Mouse (Mus musculus) lung, embryonic 14.5 days (tissue): ENCODE measurements around the gene Sept3. TPM values are rescaled to one million over a fixed set of nuclear protein-coding genes. Genes with fewer than 3 reads are reported as not detected.
"Not testable (repeated sequence)": the region's sequence is repeated elsewhere in the genome, so short reads cannot be mapped to it uniquely, and the experiment has no call there.

ENCODE experiments used
- ATAC-seq: fragments of 200-750 bp; cut with Nextera tagmentation; 2 replicates; pipeline ENCODE4 v1.8.0; 2017; ENCODE audit warnings: mild to moderate bottlenecking, moderate TSS enrichment, moderate library complexity; ENCODE audit not compliant: insufficient read depth
- DNase-seq: peaks from one replicate; pipeline ENCODE4 v3.0.0-alpha.2; 2015
- H3K27ac ChIP-seq: fragments of 300-500 bp; sonication (generic); 2 replicates; pipeline ENCODE4 v1.5.1; 2014; ENCODE audit warnings: low read depth, mild to moderate bottlenecking, moderate library complexity
- H3K27me3 ChIP-seq: fragments of 300-500 bp; sonication (generic); 2 replicates; pipeline ENCODE4 v1.6.1; 2014; ENCODE audit warnings: low read length, control low read depth; ENCODE audit not compliant: insufficient read depth
- H3K36me3 ChIP-seq: fragments of 300-500 bp; sonication (generic); 2 replicates; pipeline ENCODE4 v1.6.1; 2014; ENCODE audit warnings: control low read depth; ENCODE audit not compliant: insufficient read depth
- H3K4me1 ChIP-seq: fragments of 300-500 bp; sonication (generic); 2 replicates; pipeline ENCODE4 v1.6.1; 2014; ENCODE audit warnings: antibody characterized with exemption, control low read depth; ENCODE audit not compliant: insufficient read depth
- H3K4me2 ChIP-seq: fragments of 300-500 bp; sonication (generic); 2 replicates; pipeline ENCODE4 v1.6.1; 2014; ENCODE audit warnings: mild to moderate bottlenecking
- H3K4me3 ChIP-seq: fragments of 300-500 bp; sonication (generic); 2 replicates; pipeline ENCODE4 v1.5.1; 2014; ENCODE audit warnings: low read depth, low read length
- H3K9ac ChIP-seq: fragments of 300-500 bp; sonication (generic); 2 replicates; pipeline ENCODE4 v1.6.1; 2014
- H3K9me3 ChIP-seq: fragments of 300-500 bp; sonication (generic); 2 replicates; pipeline ENCODE4 v1.6.1; 2016; ENCODE audit warnings: low read depth, low read length, control low read depth
- CTCF ChIP-seq: IDR thresholded peaks from 2 replicates; pipeline ENCODE4 v1.5.1; 2016; ENCODE audit warnings: antibody characterized with exemption, low read depth
- WGBS: fragments of 180-500 bp; shearing (Covaris S2); extraction: QIAGEN DNeasy Blood & Tissue Kit; methylation state at CpG from one replicate; pipeline ENCODE4 v1.1.7; 2014; 5-methylcytosine and 5-hydroxymethylcytosine counted together
- polyA plus RNA-seq: library from polyadenylated mRNA; unstranded; fragments of >200 nt; fragmentation: Nextera tagmentation; extraction: Ambion mirVana; gene quantifications from 2 replicates; pipeline ENCODE4 v1.2.1, GENCODE M21; 2014

The Sept3 gene
- polyA plus RNA-seq, 1 experiment from 2014 or later: 8.1 TPM

DNA sequence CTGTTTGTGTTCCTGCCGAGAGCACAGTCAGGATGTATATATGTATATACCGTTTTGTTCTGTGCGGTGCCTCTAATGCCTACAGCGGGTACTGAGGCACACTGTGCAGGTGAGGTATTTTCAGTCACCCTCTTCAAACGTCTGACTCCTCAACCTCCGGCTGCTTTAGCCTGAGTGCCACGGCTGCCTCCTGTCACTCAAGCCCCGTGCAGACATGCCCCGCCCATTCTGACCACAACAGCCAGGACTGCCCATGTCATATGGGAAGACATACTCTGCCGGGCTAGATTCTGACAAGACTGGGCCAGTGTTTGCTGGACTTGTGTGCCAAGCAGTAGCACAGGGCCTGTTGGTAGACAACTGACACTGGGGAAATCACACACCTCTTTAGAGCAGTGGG is 39.0 kb upstream of the Sept3 start:
- Histone ChIP-seq H3K27ac (no peak overlapping the region), H3K36me3 (peaks cover 23% of the 10 kb centered on the region; the same call in 1 of the 2 replicates), H3K4me3 (no peak overlapping the region), H3K4me2 (no peak overlapping the region), H3K9ac (no peak overlapping the region), H3K9me3 (no peaks in the 10 kb centered on the region), H3K27me3 (no peaks in the 10 kb centered on the region), H3K4me1 (no peaks in the 10 kb centered on the region)
- ATAC-seq (no peak), DNase-seq (no peak)
- 56% methylated on average over 10 of the region's 10 CpGs for WGBS
- no peak for TF ChIP-seq CTCF

GRCm38 (mm10) chr15:82236565-82236964 is 38.1 kb upstream of the Sept3 start:
- WGBS: 14% methylated on average over 5 of the region's 5 CpGs
- no peaks in the 10 kb centered on the region for H3K9me3 ChIP-seq
- TF ChIP-seq CTCF: peak; percentile 99
- H3K27me3 ChIP-seq: no peaks in the 10 kb centered on the region
- H3K4me3 ChIP-seq: no peak overlapping the region
- DNase-seq (peak; percentile 88), ATAC-seq (peak; percentile 54)
- no peak overlapping the region for H3K9ac ChIP-seq
- H3K4me1 ChIP-seq: no peaks in the 10 kb centered on the region
- H3K27ac ChIP-seq: no peak overlapping the region
- no peak overlapping the region for H3K4me2 ChIP-seq
- peaks cover 26% of the 10 kb centered on the region; the same call in 1 of the 2 replicates for H3K36me3 ChIP-seq

- H3K4me2 ChIP-seq: peak overlapping the region; percentile 96
- H3K36me3 ChIP-seq: peaks cover 14% of the 10 kb centered on the region; the same call in 1 of the 2 replicates
- ATAC-seq (no peak), DNase-seq (no peak)
- TF ChIP-seq CTCF: no peak; the same call in 1 of the 2 replicates
- 0 out of 2 replicates have a peak, but pooled peaks cover 3% of the 10 kb centered on the region for H3K4me1 ChIP-seq
- H3K9me3 ChIP-seq: no peaks in the 10 kb centered on the region
- no peak overlapping the region for H3K27ac ChIP-seq
- WGBS: 70% methylated on average over 3 of the region's 3 CpGs
- H3K4me3 ChIP-seq: peak overlapping the region; percentile 65
- no peaks in the 10 kb centered on the region for H3K27me3 ChIP-seq
- 0 out of 2 replicates have a peak overlapping the region, but pooled peaks have one; percentile 58 for H3K9ac ChIP-seq
These were observed 31.4 kb upstream of the Sept3 start for GRCm38 (mm10) chr15:82243311-82243710.

DNA sequence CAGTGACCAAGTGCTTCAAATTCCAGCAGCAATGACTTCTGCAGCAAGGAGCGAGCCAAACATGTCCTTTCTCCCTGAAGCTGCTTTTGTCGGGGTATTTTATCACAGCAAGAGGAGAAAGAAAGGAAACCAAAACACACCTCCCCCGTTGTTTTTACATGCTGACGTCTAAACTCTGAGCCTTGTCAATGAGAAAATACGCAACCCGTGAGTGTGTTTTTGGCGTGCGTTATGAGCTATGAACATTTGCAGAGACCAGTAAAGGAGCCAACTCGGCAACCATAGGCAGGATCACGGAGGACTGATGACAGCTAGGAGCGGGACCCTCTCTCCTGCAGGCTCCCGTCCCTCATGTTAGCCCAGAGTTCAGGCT is 31.0 kb upstream of the Sept3 start:
- Histone ChIP-seq H3K4me3 (peak overlapping the region; percentile 65), H3K27ac (peak overlapping the region; percentile 16; the same call in 1 of the 2 replicates), H3K36me3 (peaks cover 10% of the 10 kb centered on the region; the same call in 1 of the 2 replicates), H3K4me2 (peak overlapping the region; percentile 96), H3K27me3 (no peaks in the 10 kb centered on the region), H3K9me3 (no peaks in the 10 kb centered on the region), H3K9ac (peak overlapping the region; percentile 58), H3K4me1 (0 out of 2 replicates have a peak, but pooled peaks cover 3% of the 10 kb centered on the region)
- no peak for TF ChIP-seq CTCF
- DNase-seq (peak; percentile 43), ATAC-seq (peak; percentile 28; the same call in 1 of the 2 replicates)
- WGBS: 4% methylated on average over 12 of the region's 12 CpGs

DNA sequence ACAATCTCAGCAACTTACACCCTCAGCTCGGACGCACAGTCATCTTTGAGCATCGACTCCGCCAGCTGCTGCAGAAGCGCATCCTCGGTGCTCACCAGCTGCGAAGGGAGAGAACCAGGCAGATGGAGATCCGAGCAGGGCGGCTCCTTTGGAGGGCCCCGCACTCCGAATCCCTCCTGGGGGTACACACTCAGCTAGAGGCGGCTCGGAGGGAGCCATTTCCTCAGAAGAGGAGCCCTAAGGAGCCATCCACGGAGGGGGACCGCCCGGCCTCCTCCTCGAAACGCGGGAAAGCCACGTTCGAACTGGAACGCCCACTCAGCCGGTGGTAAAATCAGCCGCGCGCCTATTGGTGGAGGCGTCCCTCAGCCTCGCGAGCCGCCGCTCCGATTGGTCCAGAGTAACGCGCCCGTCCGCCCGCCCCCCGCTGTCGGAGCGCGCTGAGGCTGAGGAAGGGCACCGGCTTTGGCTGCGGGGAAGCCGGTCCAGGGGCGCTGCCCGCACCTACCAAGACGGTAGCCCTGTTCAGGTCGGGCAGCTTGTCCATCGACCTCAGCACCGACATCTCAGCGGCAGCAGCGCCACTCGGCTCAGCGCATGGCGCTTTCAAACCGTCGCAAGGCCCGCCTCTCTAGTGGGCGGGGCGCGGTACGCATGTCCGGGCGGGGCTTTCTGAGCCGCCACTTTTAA is 30.4 kb upstream of the Sept3 start, which contains the start of gene Cenpm:
Gene Cenpm, minus strand, starts transcription at position 634 of the 690 bp plus-strand sequence.
- WGBS: under 1% methylated on average over 65 of the region's 65 CpGs
- ATAC-seq (peak; percentile 98), DNase-seq (peak; percentile 97)
- no peaks in the 10 kb centered on the region for H3K27me3 ChIP-seq
- H3K4me1 ChIP-seq: 0 out of 2 replicates have a peak, but pooled peaks cover 3% of the 10 kb centered on the region
- peak within 1 kb of the TSS; percentile 96 for H3K4me2 ChIP-seq
- H3K27ac ChIP-seq: peak within 1 kb of the TSS; percentile 79
- TF ChIP-seq CTCF: no peak
- H3K9me3 ChIP-seq: no peaks in the 10 kb centered on the region
- H3K9ac ChIP-seq: peak within 1 kb of the TSS; percentile 58
- peak within 1 kb of the TSS; percentile 65 for H3K4me3 ChIP-seq
- peaks cover 5% of the 10 kb centered on the region; the same call in 1 of the 2 replicates for H3K36me3 ChIP-seq

- not testable (repeated sequence) for H3K36me3 ChIP-seq, ATAC-seq, DNase-seq, H3K4me1 ChIP-seq, H3K9me3 ChIP-seq, H3K27me3 ChIP-seq
- Histone ChIP-seq H3K27ac (0 out of 2 replicates have a peak overlapping the region, but pooled peaks have one; percentile 79), H3K9ac (peak overlapping the region; percentile 58), H3K4me2 (peak overlapping the region; percentile 96), H3K4me3 (peak overlapping the region; percentile 65)
- WGBS: 21% methylated on average over 9 of the region's 9 CpGs
These were observed 29.9 kb upstream of the Sept3 start for GRCm38 (mm10) chr15:82244805-82245161.

GRCm38 (mm10) chr15:82247131-82247776 is 27.4 kb upstream of the Sept3 start:
- no peak for DNase-seq
- H3K27ac ChIP-seq: no peak overlapping the region
- 0 out of 2 replicates have a peak, but pooled peaks cover 3% of the 10 kb centered on the region for H3K4me1 ChIP-seq
- no peaks in the 10 kb centered on the region for H3K36me3 ChIP-seq
- H3K4me3 ChIP-seq: no peak overlapping the region
- no peak for TF ChIP-seq CTCF
- H3K9ac ChIP-seq: no peak overlapping the region
- H3K4me2 ChIP-seq: no peak overlapping the region
- no peaks in the 10 kb centered on the region for H3K27me3 ChIP-seq
- H3K9me3 ChIP-seq: no peaks in the 10 kb centered on the region
- ATAC-seq: no peak
- WGBS: 72% methylated on average over 3 of the region's 3 CpGs
